Mouse (Mus musculus): ENCODE results near the gene Harbi1. TPM values are rescaled to one million over a fixed set of nuclear protein-coding genes. Genes with fewer than 3 reads are reported as not detected.

Gene Harbi1
- polyA plus RNA-seq (2017; shearing (Covaris generic)) = 10 to 100 TPM; 16.2 to 21.4 TPM

- ATAC-seq = peak; percentile 97
These were observed at the start of gene Harbi1, which contains the start of gene Atg13 for GRCm38 (mm10) chr2:91710272-91711234. Gene Harbi1, plus strand, starts transcription at chr2:91710852. Gene Atg13, minus strand, starts transcription at chr2:91710576.

GRCm38 (mm10) chr2:91660981-91661380 lies 49.7 kb upstream of the Harbi1 start:
- ATAC-seq = no peak

GRCm38 (mm10) chr2:91664780-91665179 lies 45.9 kb upstream of the Harbi1 start:
- ATAC-seq = no peak

GRCm38 (mm10) chr2:91666386-91666910 lies 44.2 kb upstream of the Harbi1 start:
- no peak for ATAC-seq

GRCm38 (mm10) chr2:91667747-91668146 lies 42.9 kb upstream of the Harbi1 start:
- ATAC-seq = no peak

- ATAC-seq = no peak
These were observed 41.3 kb upstream of the Harbi1 start for GRCm38 (mm10) chr2:91669326-91669725.

GRCm38 (mm10) chr2:91670038-91670437 lies 40.6 kb upstream of the Harbi1 start:
- no peak for ATAC-seq

- no peak for ATAC-seq
These were observed 37.1 kb upstream of the Harbi1 start for GRCm38 (mm10) chr2:91673587-91673986.

GRCm38 (mm10) chr2:91674895-91675294 lies 35.8 kb upstream of the Harbi1 start:
- no peak for ATAC-seq

- ATAC-seq = no peak
These were observed 34.2 kb upstream of the Harbi1 start for GRCm38 (mm10) chr2:91676420-91676819.

- no peak for ATAC-seq
These were observed 33.7 kb upstream of the Harbi1 start for GRCm38 (mm10) chr2:91676961-91677360.

- ATAC-seq = no peak
These were observed 27.8 kb upstream of the Harbi1 start for GRCm38 (mm10) chr2:91682850-91683249.

- ATAC-seq = no peak
These were observed 26.7 kb upstream of the Harbi1 start for GRCm38 (mm10) chr2:91683919-91684318.

GRCm38 (mm10) chr2:91689452-91689851 lies 21.2 kb upstream of the Harbi1 start:
- ATAC-seq = no peak

- ATAC-seq = no peak
These were observed 15.0 kb upstream of the Harbi1 start for GRCm38 (mm10) chr2:91695436-91696224.

GRCm38 (mm10) chr2:91696225-91696590 lies 14.4 kb upstream of the Harbi1 start:
- ATAC-seq = no peak

GRCm38 (mm10) chr2:91699225-91699624 lies 11.4 kb upstream of the Harbi1 start:
- ATAC-seq = no peak

- ATAC-seq = no peak
These were observed 9.3 kb upstream of the Harbi1 start for GRCm38 (mm10) chr2:91701366-91701765.

- ATAC-seq = no peak
These were observed 4.9 kb upstream of the Harbi1 start for GRCm38 (mm10) chr2:91705736-91706135.

GRCm38 (mm10) chr2:91706456-91706855 lies 4.2 kb upstream of the Harbi1 start:
- ATAC-seq = no peak

GRCm38 (mm10) chr2:91708361-91708760 lies 2.3 kb upstream of the Harbi1 start:
- no peak for ATAC-seq

- no peak for ATAC-seq
These were observed 739 bp downstream of the Harbi1 start for GRCm38 (mm10) chr2:91711256-91711925.

GRCm38 (mm10) chr2:91714921-91715320 lies 4.3 kb downstream of the Harbi1 start:
- no peak for ATAC-seq
